Mouse (Mus musculus) lung, postnatal 25 days (tissue): Measurements from ENCODE around the gene F2r.

ENCODE experiments used
- DNase-seq: peaks from one replicate; pipeline ENCODE4 v3.0.0; 2022; ENCODE audit warnings: low spot score

F2r gene

GRCm38 (mm10) chr13:95618309-95618712 lies at the start of gene F2r:
Gene F2r, minus strand, starts transcription at chr13:95618487.
- DNase-seq = peak; percentile 86

GRCm38 (mm10) chr13:95667260-95667659 lies 49.0 kb upstream of the F2r start:
- DNase-seq = peak; percentile 23

- DNase-seq = no peak
These were observed 47.5 kb upstream of the F2r start for GRCm38 (mm10) chr13:95665644-95666356.

- no peak for DNase-seq
These were observed 45.5 kb upstream of the F2r start for GRCm38 (mm10) chr13:95663834-95664233.

- no peak for DNase-seq
These were observed 41.1 kb upstream of the F2r start for GRCm38 (mm10) chr13:95659432-95659831.

DNA sequence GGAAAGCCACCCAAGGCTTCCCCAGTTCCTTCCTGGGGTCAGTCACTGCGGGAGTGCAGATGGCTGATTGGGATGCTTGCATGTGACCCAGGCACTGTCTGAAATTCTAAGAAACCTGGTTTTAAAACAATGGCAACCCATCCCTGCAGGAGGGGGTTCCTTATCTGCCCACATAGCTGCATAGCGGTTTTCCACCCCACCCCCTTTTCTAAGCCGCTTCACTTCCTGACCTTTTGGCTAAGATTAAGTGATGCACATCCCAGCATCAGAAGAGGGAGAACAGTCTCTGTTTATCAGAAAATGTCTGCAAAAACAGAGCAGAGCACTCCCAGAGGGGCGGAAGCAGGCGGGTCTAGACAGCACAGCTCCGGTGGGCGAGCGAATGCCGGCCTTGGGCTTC lies 38.9 kb upstream of the F2r start:
- no peak for DNase-seq

- DNase-seq = no peak
These were observed 37.0 kb upstream of the F2r start for GRCm38 (mm10) chr13:95655284-95655683.

GRCm38 (mm10) chr13:95653696-95654095 lies 35.4 kb upstream of the F2r start:
- no peak for DNase-seq

- no peak for DNase-seq
These were observed 33.8 kb upstream of the F2r start for GRCm38 (mm10) chr13:95651870-95652668.

DNA sequence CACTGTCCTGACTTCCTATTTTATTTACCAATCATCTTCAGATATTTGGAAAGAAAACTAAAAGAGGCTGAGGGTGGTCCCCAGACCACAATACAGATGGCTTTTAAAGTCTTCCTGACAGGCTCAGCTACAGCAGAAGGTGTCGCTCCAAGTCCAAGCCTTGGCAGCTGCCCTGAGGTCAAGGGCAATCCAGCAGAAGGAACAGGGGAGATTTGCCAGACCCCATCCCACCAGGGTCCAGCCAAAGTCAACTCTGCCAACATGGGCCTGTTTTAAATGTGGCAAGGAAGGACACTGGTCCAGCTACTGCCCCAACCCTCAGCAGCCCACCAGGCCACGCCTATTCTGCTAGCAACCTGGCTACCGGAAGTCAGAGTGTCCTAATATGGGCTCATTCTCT lies 31.7 kb upstream of the F2r start:
- DNase-seq = no peak

- DNase-seq = no peak
These were observed 29.0 kb upstream of the F2r start for GRCm38 (mm10) chr13:95647248-95647647.

DNA sequence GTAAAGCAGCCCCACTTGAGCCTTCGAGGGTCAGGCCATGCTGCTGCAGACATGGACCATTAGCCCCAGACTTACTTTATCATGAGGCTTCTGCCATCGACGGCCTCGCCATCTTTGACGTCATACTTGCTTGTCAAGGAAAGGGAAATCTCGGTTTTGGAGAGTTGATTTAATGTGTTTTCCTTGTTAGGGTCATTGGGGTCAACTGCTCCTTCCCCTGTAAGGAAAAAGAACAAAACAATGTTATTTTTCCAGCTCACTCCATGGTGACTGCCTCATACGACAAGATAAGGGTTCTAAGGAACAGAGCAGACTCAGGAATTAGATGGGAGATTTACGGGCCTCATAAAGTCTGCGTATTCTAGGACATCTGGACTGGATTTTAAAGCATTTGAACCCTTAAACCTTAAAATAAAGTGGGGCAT lies 28.4 kb upstream of the F2r start:
- no peak for DNase-seq

DNA sequence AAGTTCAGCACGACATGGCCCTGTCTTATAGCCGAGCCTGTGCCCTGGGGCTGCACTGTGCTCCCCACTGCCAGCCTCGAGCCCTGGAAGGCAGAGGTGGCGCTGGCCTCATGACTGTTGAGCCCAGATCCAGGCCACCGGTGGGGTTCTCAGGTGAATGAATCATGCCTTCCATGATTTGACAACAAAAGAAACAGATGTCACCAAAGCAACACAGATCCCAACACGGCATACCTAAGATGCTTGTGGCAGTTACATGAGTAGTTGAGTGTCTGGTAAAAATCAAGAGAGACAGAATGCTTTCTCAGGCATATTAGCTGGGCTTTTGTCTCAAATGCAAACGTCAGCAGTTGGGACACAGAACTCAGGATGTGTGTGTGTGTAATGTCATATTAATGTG lies 25.5 kb upstream of the F2r start:
- DNase-seq = no peak

DNA sequence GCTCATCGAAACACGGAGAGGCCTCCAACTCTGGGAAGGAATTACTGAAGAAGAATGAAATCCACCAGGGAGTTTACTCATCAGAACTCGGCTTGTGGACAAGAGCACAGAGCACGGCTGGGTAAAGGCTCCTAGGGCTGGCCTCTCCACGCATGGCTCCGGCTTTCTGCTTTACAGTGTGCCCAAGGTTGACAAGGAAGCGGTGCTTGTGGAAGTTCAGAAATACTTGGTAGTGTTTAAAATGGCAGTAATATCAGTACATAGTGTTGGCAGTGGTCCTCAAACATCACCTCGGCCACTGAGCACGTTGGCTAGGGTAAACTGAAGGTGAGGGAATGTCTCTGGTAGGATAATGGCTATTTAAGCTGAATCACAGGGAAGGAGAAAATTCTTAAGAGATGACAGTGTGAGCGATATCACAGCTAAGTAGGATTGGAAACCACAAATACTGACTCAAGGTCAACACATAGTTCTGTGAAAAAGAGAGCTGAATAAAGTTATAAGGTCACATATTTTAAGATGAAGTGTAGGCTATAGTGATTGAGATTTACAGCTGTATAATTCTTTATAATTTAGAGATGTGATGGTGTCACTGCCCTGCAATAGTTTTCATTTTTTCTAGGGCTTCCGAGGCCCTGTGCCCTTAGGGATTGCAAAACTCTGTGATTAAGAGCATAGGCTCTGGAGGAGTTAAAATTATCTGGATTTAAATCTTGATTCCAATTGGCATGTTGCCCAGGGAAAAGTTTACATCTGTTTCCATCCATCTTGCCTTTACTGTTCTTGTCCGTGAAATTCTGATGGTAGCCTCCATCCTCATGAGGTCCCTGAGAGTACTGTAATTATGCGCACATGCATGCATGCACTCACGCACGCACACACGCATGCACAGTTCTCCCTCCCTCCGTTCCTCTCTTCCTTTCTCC lies 23.0 kb upstream of the F2r start:
- no peak for DNase-seq

- DNase-seq = no peak
These were observed 22.1 kb upstream of the F2r start for GRCm38 (mm10) chr13:95640408-95640807.

DNA sequence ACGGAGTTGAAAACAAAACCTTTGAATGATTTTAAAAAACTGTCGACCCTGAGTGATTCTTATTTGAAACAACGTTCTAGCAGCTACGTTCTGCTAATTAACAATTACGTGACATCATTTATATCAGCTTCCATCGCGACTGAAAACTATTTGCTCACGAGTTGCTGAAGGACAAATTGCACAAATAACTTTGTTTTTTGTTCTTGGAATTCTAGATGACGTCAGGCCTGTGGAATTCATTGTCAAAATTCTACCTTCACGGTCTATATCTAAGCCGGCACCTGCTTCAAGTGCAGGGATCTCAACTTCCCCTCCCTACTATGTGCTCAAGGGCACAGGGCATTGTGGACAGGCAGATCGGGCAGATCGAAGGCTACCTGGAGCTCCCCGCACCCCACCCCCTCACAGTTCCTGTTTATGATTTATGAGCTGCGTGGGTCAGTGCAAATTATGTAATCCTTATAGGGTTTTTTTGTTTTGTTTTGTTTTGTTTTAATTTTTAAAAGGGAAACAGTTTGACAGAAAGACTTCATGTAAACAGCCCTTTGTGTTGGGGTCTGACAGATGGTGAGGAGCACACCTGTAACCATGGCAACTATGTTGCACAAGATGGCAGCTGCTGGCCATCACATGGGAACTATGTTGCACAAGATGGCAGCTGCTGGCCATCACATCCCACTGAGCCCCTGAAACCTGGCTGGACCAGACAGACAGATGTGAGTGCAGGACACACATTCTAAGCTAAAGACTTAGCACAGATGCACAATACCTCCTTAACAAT lies 21.2 kb upstream of the F2r start:
- DNase-seq = peak; percentile 45

DNA sequence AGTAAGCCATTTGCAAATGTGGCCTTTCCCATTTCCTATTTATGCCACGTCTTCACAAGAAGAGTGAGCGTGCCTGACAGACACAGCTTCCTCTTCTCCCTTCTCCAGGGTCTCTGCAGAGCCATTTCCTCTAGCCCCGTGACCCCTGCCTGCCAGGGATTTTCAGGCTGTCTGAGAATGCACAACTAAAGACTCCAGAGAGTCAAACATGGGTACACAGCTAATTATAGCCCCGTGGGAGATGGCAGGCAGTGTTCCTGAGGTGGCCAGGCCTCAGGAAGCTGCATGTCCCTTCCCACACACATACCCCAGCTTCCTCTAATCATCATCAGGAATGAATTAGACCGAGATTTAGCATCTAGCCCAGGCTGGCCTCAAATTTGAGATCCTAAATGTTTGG lies 20.6 kb upstream of the F2r start:
- DNase-seq = peak; percentile 43

DNA sequence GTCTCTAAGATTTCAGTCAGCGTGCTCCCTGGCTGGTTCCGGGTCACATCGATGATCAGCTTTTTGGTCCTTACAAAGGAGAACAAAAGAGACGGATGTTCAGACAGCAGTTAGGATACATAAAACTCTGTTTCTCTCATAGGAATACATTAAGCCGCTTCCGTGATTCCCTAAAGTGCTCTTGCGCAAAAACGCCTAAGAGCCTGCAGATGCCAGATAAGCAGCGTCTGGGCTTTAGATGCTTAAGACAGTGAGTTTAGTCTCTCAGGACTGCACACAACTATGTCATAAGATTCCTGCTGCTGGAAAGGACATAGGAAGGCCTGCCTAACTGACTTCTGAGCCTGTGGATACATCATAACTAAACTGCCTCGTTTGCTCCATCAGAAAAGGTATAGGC lies 19.4 kb upstream of the F2r start:
- DNase-seq = no peak

DNA sequence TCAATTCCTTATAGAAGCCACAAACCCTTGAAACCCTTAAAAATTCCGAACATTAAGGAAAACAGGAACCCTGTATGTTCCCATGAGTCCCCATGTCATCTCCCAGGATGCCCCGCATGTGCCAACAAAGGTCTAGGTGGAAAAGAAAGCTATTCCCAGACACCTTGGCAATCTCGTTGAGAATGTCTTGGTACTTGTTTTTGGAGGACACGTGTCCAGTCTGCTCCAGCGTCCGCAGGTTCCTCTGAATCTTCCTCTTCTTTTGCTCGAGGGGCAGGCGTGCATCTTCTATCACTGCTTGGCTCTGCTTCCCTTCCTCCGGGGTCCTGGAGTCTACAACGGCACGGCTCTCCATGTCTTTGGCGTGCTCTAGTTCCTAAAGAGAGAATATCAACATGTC lies 17.0 kb upstream of the F2r start:
- DNase-seq = no peak

DNA sequence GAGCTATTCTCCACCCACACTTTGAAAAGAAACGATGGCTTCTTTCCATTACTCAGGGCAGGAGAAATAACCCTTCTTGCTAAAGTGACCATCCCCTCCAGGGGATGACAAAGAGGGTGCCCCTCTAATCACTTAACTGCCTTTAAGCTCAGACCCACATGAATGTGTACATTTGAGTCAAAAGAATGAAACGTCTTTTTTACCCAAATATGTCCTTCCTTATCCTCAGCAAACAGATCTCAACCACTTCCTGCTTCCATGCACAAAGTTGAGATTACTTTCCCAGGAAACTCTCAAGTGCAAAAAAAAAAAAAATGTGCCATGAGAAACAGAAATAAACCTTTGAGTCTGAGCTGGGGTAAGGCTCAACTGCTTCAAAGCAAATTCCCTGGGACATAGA lies 16.2 kb upstream of the F2r start:
- no peak for DNase-seq

DNA sequence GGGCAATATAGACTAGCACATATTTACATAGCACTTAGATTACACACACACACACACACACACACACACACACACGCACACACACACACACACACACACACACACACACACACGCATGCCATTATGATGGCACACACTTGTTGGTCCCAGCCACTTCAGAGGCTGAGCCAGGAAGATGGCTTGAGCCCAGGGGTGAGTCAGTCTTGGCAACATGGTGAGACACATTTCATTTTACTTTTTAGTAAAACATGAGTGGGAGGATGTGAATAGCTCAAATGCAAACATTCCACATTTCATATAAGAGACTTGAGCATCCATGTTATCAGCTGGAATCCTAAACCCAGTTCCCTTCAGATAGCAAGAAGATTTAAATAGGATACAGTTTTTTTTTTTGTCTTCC lies 15.1 kb upstream of the F2r start:
- no peak for DNase-seq

DNA sequence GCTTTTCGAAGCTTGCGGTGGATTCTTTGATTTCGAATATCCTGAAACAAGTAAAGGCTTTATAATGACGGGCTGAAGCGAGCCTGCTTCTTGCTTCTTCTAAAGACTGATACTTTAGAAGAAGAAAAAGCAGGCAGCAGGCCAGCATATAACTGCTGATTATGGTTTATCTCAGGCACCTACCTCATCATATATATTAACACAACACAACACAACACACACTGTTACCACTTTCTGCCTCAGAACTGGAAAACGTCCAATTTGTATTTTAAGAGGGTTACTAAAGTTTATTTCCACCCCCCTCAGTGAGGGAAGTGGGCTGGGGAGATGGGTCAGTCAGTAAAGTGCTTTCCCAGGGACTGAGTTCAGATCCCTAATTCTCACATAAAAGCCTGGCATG lies 13.9 kb upstream of the F2r start:
- no peak for DNase-seq
